Mouse (Mus musculus) retina, postnatal 7 days (tissue): ENCODE measurements at regions not wholly inside any gene's neighbourhood (a gene's known extent, or its start where the extent isn't known, plus 50 kb on each side); places are given as distances from the start of the nearest gene placed in this dataset.

Experiments
- DNase-seq: peaks from one replicate; pipeline ENCODE4 v3.0.0-alpha.2; 2012; ENCODE audit warnings: low read depth, low spot score

DNA sequence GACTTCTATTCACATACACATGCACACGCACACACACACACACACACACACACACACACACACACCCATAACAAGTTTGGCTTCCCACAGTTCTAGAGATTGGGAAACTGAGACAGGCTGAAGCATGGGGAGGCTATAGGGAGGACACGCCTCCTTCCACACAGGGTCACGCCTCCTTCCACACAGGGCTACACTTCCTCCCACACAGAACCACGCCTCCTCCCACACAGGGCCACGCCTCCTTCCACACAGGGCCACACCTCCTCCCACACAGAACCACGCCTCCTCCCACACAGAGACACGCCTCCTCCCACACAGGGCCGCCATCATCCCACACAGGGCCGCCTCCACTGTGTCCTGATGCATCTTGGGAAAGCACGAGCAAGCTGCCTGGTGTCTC, 401.9 kb upstream of the Kazn start:
- no peak for DNase-seq

- DNase-seq, result no peak
Measured at GRCm38 (mm10) chr4:142639340-142639733, 400.1 kb upstream of the Kazn start.

DNA sequence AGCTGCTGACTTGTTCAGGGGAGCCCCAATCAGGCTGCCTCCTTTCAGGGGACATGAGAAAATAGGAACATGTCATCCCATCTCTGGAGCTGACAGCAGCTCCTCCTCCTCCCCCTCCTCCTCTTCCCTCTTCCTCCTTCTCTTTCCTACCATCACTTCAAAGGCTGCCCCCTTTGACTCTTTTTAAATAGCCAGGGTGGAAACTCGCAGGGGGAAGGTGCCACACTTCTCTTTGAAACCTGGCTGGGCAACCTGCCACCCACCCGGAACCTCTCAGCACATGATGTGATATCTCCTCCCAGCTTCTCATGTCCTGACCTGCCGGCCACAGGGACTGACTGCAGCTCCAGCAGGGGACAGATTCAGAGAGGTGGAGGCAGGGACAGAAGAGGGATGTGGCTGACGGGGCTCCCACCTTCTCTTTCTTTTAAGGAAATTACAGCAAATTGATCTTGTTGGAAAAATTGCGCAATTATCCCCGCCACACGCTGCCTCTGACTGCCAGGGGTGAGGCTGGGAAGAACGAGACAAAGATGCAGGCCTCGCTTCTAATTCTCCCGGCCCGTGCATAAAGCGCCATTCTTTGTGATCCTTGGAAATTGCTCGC, 399.6 kb upstream of the Kazn start:
- DNase-seq, result no peak

- no peak for DNase-seq
Measured at GRCm38 (mm10) chr4:142638057-142638456, 398.9 kb upstream of the Kazn start.

- no peak for DNase-seq
Measured at GRCm38 (mm10) chr4:142634398-142634797, 395.2 kb upstream of the Kazn start.

DNA sequence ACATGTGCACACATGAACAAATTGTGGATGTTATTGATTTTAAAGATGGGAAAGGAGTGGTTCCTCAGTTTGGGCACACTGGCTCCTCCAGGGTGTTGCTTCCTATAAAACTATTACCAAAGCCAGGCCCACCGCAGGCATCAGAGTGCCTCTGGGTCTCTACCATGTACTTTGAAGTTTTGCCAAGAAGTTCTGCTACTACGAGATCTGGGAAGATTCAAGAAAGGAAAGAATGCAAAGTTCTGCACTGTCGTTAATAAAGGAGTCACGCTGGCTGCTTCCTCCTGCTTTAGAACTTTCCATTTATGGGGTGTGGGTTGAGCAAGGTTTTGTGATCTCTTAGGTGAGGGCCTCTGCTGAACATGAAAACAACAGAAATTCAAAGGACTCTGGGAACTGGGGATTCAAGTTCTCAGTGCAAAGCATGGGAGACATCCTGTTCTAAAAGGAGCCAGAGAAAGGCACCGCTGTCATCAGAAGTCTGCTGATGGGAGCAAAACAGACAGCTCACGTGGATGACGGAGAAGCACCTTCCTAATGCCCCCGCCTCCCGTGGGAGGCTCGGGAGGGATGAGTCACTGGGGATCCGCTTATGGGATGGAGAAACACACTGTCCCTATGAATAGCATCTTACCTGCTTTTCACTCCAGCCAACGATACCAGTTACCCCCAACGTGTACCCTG, 394.6 kb upstream of the Kazn start:
- no peak for DNase-seq

DNA sequence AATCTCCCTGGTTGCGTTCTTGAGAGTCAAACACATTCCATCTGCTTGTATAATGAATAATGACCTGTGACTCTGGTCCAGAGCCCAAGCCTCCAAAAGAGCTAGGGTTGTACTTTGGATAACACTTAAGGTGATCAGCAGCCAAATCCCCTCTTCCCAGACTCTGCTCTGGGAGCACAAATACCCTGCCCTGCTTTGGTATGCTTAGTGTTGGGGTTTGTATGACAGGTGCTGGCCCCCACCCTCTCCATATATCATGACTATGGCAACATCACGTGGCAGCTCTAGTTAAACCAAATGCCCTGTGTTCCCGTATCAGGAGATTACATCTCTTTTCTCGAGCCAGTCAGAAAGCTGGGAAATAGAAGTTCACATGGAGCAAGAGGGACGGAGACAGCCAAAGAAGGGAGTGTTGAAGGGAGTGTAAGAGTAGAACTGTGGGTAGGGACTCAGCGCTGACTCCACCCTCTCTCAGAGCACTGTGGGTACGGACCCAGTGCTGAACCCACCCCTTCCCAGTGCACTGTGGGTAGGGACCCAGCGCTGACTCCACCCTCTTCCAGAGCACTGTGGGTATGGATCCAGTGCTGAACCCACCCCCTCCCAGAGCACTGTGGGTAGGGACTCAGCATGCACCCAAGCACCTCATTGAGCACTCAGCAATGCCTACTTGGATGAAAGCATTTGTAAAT, 387.4 kb upstream of the Kazn start:
- no peak for DNase-seq

- DNase-seq, result no peak
Measured at GRCm38 (mm10) chr4:142625456-142625855, 386.3 kb upstream of the Kazn start.

DNA sequence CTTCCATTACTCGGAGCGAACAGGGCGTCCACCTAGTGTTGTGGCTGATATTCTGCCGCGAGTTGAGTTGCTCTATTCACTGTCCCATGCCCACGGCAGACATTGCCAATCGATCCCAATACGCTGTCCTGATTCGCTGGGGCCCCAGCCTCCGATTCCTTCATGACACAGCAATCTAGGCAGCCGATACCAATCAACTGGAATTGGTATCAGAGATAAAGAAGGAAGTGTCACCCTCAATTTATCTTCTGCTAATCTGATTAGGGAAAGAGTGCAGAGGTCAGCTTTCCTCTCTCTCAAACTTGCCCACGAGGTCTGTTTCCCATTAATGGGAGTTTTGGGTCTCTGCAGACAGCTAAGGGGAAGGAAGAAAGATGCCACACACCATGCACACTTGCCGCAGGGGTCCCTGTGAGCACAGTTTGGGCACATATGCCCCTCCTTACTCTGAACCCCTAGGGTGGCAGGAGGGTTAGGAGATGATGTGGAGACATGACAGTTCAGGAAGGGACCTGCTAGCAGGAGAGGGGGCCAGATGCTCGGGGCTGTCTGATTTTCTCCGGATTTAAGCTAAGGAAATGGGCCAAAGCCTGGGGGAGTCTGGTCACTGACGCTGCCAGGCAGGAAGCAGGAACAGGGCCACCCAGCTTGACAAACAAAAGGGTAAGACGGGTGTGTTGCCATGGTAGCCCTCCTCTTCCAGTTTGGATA, 383.1 kb upstream of the Kazn start:
- peak; percentile 20 for DNase-seq

- no peak for DNase-seq
Measured at GRCm38 (mm10) chr4:142619396-142619795, 380.2 kb upstream of the Kazn start.

GRCm38 (mm10) chr4:142618770-142619169, 379.6 kb upstream of the Kazn start:
- DNase-seq, result no peak

GRCm38 (mm10) chr4:142617676-142618075, 378.5 kb upstream of the Kazn start:
- DNase-seq, result peak; percentile 9

DNA sequence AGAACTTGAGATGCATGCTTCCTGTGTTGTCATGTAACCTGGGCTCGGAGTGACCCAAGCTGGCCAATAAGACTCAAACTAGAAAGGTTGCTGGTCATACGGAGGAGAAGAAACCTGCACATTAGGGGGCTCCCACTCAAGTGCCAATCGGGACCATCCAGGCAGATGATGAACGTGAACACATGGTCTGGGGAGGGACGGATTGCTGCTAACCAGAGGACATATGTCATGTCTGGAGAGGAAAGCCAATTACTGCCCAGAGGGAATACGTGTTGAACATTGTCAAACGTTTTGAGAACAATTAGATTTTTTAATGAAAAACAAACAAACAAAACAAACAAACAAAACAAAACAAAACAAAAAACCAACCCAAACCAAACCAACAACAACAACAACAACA, 377.7 kb upstream of the Kazn start:
- DNase-seq, result no peak

- no peak for DNase-seq
Measured at GRCm38 (mm10) chr4:142605098-142605497, 365.9 kb upstream of the Kazn start.

DNA sequence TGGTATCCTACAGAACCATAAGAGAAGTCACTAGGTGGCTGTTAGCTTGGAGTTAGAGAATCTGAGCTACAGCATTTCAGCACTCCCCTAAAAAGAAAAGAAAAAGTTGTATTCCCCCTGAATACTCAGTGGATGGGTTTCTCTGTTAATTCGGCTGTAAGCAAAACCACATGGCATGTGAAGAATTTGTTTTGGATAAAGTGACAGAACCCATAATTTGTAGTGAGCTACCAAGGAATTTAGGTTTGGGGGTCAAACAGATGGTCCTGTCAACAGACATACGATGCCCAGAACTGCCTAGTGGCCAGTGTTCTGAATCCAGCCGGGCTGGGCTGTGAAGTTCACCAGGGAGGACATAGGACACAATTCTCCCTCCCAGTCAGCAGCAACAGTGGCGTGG, 358.0 kb upstream of the Kazn start:
- DNase-seq, result no peak

GRCm38 (mm10) chr4:142589084-142589741, 350.0 kb upstream of the Kazn start:
- no peak for DNase-seq

DNA sequence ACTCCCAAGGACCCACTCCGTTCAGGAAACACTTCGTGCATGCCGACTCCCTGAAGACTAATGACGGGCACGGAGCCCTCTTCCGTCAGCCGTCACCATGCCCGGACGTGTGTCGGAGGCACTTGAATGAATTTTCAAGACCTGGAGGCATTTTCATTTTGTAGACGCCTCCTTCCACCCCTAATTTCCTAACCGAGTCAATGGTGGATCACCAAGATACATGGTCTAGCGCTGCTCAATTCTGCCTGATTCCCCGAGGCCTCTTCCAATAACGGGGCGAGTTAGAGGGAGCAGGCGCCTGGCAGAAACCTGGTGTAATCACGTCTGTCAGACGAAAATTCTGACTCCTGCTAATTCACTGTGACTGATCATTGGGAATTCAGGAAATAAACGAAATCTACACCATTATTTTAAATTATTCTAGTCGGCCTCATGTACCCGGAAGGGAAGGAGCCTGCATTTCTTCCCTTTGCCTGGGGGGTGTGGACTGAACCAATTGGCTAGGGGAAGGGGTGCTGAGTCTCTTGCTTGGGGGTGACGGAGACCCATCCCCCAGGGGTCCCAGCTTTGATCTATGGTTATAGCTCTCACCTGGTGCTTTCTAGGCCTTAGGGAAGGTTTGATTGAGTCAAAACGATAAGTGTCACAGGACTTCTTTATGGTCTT, 349.4 kb upstream of the Kazn start:
- no peak for DNase-seq

DNA sequence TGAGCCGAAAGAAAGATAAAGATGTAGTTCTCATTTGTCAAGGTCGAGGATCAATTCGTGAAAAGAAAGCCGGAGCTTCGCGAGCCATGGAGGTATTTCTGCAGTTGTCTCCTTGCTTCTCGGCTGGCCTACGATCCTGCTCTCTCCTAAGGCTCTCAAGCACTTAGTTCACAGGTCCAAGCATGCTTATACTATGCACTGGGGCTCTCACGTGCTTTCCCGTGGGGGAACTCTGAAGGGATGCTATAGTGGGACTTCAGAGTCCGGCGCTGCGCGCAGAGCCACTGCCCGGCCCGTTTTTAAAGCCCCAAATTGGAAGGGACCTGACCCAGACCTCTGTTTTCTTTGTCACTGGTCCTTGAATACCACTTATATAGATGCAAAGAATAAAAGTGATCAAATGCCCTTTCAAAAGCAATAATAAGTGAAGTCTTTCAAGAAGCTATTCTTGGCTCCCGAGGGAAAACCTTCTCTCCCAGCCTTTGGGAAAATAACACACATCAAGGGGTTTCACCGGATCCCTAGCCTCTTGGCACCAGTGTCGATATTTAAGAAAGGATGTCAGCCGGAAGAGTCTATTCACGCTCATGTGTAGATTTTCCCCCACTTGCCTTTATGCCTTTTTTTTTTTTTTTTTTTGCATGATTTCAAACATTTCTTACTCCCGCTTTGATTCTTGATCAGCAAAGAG, 348.3 kb upstream of the Kazn start:
- no peak for DNase-seq

DNA sequence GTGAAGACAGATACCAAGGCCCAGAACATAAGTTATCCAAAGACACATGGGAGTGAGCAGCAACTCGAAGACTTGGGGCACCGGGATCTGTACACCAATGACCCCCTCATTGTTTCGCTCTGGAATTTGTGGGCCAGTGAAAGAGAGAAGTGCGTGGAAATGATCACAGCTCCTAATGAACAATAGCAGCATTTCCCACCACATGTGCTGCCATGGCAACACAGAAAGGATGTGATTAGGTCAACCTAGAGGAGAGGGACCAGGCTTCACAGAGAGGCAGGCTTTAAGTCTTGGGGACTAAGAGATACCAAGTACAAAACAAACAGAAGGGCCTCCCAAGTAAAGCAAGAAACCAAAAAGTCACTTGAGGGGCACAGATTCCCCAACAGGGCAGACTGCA, 339.3 kb upstream of the Kazn start:
- DNase-seq, result no peak

GRCm38 (mm10) chr4:142577519-142577918, 338.3 kb upstream of the Kazn start:
- no peak for DNase-seq

GRCm38 (mm10) chr4:142574528-142574927, 335.3 kb upstream of the Kazn start:
- DNase-seq, result no peak
